Mouse (Mus musculus): ENCODE results near the gene Ak5. TPM values are rescaled to one million over a fixed set of nuclear protein-coding genes. Genes with fewer than 3 reads are reported as not detected.

Ak5 gene
- polyA plus RNA-seq, 1 experiment: 3.3 TPM

DNA sequence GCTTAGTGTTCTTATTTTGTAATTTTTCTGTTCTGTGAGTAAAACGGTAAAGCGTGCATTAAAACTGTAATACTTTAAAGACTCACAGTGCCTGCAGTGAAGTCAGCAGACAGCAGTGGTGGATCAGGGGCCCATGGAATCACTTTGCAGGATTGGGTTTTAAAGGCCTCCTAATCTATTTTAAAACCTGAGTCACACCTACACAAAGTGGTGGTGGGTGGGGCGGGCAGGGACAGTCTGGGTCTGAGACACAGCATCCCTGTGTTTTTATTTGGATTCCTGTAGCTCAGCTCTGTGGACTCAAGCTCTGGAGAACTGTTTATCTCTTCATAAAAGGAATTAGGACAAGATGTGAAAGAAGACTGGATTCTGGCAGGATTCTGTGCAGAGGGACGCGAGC is 125.9 kb downstream of the Ak5 start:
- no peak for DNase-seq
- no peak for TF ChIP-seq POLR2A (IDR thresholded peaks at IDR 0.05; ENCODE audit: low read depth, low read length)
- no peak for TF ChIP-seq CTCF (conservative IDR thresholded peaks at IDR 0.05; ENCODE audit: insufficient read depth, insufficient read length, low read depth, low read length)
- H3K27ac ChIP-seq (ENCODE audit: insufficient read depth, low read depth, low read length): no peak overlapping the region
- H3K27me3 ChIP-seq (replicated peaks; ENCODE audit: control insufficient read depth, insufficient read depth, low read length): no peaks in the 10 kb centered on the region
- H3K36me3 ChIP-seq (ENCODE audit: control insufficient read depth, insufficient read depth, low read length): no peaks in the 10 kb centered on the region
- H3K4me1 ChIP-seq (ENCODE audit: control insufficient read depth, insufficient read depth, low read length): no peaks in the 10 kb centered on the region
- 67% methylated on average over 5 of the region's 5 CpGs for WGBS
- H3K4me3 ChIP-seq (ENCODE audit: insufficient read depth, low read depth, low read length): no peak overlapping the region

DNA sequence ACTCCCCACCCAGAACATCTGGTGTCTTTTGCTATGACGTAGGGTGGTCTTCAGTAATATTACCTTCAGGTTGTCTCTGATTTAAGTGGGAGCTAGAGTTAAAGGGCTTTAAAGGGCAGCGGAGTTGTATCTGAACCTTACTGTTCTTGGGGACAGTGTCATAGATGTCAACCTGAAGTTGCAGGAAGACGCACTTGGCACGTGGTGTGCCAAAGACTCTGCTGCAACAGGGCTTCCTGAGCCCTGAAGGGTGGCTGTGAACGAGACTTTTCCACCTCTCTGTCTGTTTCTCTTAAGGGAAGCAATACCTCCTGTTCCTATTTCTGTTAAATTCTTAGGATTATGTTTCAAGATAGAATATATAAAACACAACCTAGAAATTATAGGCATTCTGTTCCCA is 137.8 kb downstream of the Ak5 start:
- Histone ChIP-seq H3K36me3 (ENCODE audit: control insufficient read depth, insufficient read depth, low read length) (no peaks in the 10 kb centered on the region), H3K27ac (ENCODE audit: insufficient read depth, low read depth, low read length) (no peak overlapping the region), H3K4me1 (ENCODE audit: control insufficient read depth, insufficient read depth, low read length) (no peaks in the 10 kb centered on the region), H3K4me3 (ENCODE audit: insufficient read depth, low read depth, low read length) (no peak overlapping the region), H3K27me3 (replicated peaks; ENCODE audit: control insufficient read depth, insufficient read depth, low read length) (no peaks in the 10 kb centered on the region)
- DNase-seq: no peak
- no peak for TF ChIP-seq CTCF (conservative IDR thresholded peaks at IDR 0.05; ENCODE audit: insufficient read depth, insufficient read length, low read depth, low read length)
- no peak for TF ChIP-seq POLR2A (IDR thresholded peaks at IDR 0.05; ENCODE audit: low read depth, low read length)
- 73% methylated on average over 5 of the region's 5 CpGs for WGBS

DNA sequence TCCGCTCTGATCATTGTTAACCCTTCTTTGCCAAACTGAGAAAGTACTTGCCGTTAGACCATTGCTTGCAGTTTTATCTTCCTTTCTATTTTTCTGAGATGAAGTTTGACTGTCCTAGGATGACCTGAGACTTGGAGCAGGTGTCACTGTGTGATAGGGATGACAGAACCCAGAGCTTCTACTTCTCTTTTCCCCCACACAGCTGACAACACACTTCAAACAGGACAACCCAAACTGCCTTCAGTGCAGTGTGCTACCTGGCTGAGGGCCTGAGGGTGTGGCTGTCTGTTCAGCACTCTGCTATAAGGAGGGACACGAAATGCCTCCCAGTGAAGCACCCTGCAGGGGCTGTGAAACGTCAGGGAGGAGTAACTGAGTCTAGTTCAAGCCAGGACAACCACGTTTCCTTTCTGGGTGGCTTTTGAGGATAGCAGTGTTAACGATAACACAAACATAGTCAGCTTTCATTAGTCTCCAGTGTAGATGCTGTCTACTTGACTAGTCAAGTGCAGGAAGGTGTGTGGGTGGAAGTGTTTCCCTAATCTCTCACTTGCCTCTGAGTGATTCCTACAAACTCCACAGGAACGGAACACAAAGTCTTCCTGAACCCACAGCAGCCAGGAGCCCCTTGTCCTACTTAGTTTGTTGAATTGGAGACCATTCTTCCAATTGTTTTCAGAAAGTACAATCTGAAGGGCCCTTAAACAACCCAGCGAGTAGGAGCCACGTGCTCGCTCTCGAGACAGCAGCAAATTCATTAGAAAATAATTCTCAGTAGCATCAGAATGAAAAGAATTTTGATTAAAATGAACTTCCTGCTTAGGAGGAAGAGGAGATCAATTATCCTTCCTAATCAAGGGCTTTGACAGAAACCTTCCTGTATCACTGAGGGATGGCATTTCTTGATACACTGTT is 138.8 kb downstream of the Ak5 start:
- no peaks in the 10 kb centered on the region for H3K4me1 ChIP-seq (ENCODE audit: control insufficient read depth, insufficient read depth, low read length)
- H3K27ac ChIP-seq (ENCODE audit: insufficient read depth, low read depth, low read length): no peak overlapping the region
- no peak for DNase-seq
- TF ChIP-seq CTCF (conservative IDR thresholded peaks at IDR 0.05; ENCODE audit: insufficient read depth, insufficient read length, low read depth, low read length) (no peak), POLR2A (IDR thresholded peaks at IDR 0.05; ENCODE audit: low read depth, low read length) (no peak)
- no peaks in the 10 kb centered on the region for H3K27me3 ChIP-seq (replicated peaks; ENCODE audit: control insufficient read depth, insufficient read depth, low read length)
- H3K36me3 ChIP-seq (ENCODE audit: control insufficient read depth, insufficient read depth, low read length): no peaks in the 10 kb centered on the region
- 44% methylated on average over 11 of the region's 11 CpGs for WGBS
- no peak overlapping the region for H3K4me3 ChIP-seq (ENCODE audit: insufficient read depth, low read depth, low read length)

DNA sequence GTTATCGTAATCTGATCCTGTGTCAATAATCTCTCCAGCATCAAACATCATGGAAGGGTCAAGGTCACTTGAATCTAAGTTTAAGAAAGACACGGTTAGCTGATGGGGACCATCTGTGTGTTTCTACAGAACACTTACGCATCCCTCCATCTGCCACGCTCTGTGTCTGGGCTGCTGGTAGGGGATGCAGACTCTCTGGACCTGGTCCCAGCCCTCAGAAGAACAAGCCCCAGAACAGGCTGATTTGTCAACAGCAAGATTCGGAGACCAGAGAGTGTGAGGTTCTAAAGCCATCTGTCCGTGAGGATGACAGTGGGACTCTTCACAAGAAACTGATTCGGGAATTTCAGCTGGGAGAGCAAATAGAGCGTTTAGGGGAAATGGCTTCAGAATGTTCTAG is 141.4 kb downstream of the Ak5 start:
- WGBS: 78% methylated on average over 8 of the region's 8 CpGs
- no peak overlapping the region for H3K4me3 ChIP-seq (ENCODE audit: insufficient read depth, low read depth, low read length)
- no peak overlapping the region for H3K27ac ChIP-seq (ENCODE audit: insufficient read depth, low read depth, low read length)
- TF ChIP-seq POLR2A (IDR thresholded peaks at IDR 0.05; ENCODE audit: low read depth, low read length): no peak
- TF ChIP-seq CTCF (conservative IDR thresholded peaks at IDR 0.05; ENCODE audit: insufficient read depth, insufficient read length, low read depth, low read length): no peak
- DNase-seq: no peak
- no peaks in the 10 kb centered on the region for H3K36me3 ChIP-seq (ENCODE audit: control insufficient read depth, insufficient read depth, low read length)
- H3K4me1 ChIP-seq (ENCODE audit: control insufficient read depth, insufficient read depth, low read length): no peaks in the 10 kb centered on the region
- no peaks in the 10 kb centered on the region for H3K27me3 ChIP-seq (replicated peaks; ENCODE audit: control insufficient read depth, insufficient read depth, low read length)

DNA sequence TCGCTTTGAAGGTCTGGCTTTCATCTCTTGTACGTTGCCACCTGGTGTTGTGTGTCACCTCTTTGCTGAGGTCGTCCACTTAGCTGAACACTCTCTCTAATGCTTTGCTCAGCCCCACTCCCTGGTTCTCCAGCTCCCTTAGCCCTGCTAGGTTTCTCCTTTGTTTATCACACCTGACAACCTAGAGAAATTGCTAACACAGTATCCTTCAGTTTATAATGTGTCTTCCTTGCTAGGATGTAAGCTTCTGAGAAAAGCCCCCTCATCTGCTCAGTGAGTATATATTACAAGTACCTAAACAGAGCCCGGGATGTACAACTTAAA is 144.9 kb downstream of the Ak5 start:
- no peak overlapping the region for H3K4me3 ChIP-seq (ENCODE audit: insufficient read depth, low read depth, low read length)
- TF ChIP-seq POLR2A (IDR thresholded peaks at IDR 0.05; ENCODE audit: low read depth, low read length) (no peak), CTCF (conservative IDR thresholded peaks at IDR 0.05; ENCODE audit: insufficient read depth, insufficient read length, low read depth, low read length) (no peak)
- 45% methylated on average over 4 of the region's 4 CpGs for WGBS
- H3K27ac ChIP-seq (ENCODE audit: insufficient read depth, low read depth, low read length): no peak overlapping the region
- no peak for DNase-seq
- no peaks in the 10 kb centered on the region for H3K36me3 ChIP-seq (ENCODE audit: control insufficient read depth, insufficient read depth, low read length)
- H3K4me1 ChIP-seq (ENCODE audit: control insufficient read depth, insufficient read depth, low read length): no peaks in the 10 kb centered on the region
- no peaks in the 10 kb centered on the region for H3K27me3 ChIP-seq (replicated peaks; ENCODE audit: control insufficient read depth, insufficient read depth, low read length)

DNA sequence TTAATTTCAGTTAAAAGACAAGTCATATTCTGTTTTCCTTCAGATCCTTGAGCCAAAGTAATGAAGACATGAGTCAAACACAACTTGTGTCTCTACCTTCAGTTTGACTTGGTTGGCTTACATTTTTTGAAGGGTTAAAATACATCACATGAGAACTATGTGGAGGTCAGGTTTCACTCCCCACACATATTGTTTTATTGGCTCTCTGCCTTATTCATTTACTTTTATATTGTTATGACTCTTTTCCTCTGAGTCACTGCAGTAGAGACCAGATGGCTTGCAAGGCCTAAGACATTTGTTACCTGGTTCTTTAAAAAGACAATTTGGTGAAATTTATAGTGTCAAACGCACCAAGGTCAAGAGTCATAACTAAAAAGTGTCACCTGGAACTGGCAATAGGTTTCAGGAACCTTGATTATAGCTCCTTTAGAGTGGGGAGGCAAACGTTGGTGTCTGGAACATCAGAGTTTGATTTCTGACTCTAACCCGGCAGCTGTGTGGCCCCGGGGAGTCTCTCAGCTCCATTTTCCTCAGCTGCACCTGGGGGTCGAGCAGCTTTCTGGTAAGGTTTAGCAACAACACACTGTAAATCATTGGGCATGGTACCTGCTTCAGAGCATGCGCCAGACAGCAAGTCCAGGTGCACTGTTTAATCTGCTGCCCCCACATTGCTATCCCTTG is 145.4 kb downstream of the Ak5 start:
- no peak for DNase-seq
- WGBS: 33% methylated on average over 6 of the region's 6 CpGs

GRCm38 (mm10) chr3:152521054-152521453 is 147.1 kb downstream of the Ak5 start:
- H3K27me3 ChIP-seq (replicated peaks; ENCODE audit: control insufficient read depth, insufficient read depth, low read length): no peaks in the 10 kb centered on the region
- no peaks in the 10 kb centered on the region for H3K36me3 ChIP-seq (ENCODE audit: control insufficient read depth, insufficient read depth, low read length)
- H3K27ac ChIP-seq (ENCODE audit: insufficient read depth, low read depth, low read length): no peak overlapping the region
- DNase-seq: no peak
- no peak overlapping the region for H3K4me3 ChIP-seq (ENCODE audit: insufficient read depth, low read depth, low read length)
- TF ChIP-seq POLR2A (IDR thresholded peaks at IDR 0.05; ENCODE audit: low read depth, low read length): no peak
- TF ChIP-seq CTCF (conservative IDR thresholded peaks at IDR 0.05; ENCODE audit: insufficient read depth, insufficient read length, low read depth, low read length): no peak
- no peaks in the 10 kb centered on the region for H3K4me1 ChIP-seq (ENCODE audit: control insufficient read depth, insufficient read depth, low read length)
- WGBS: 81% methylated on average over 7 of the region's 7 CpGs

More for the DNA sequence above, 145.4 kb downstream of the Ak5 start:
- no peak overlapping the region for H3K4me3 ChIP-seq (ENCODE audit: insufficient read depth, low read depth, low read length)
- no peaks in the 10 kb centered on the region for H3K27me3 ChIP-seq (replicated peaks; ENCODE audit: control insufficient read depth, insufficient read depth, low read length)
- TF ChIP-seq CTCF (conservative IDR thresholded peaks at IDR 0.05; ENCODE audit: insufficient read depth, insufficient read length, low read depth, low read length) (no peak), POLR2A (IDR thresholded peaks at IDR 0.05; ENCODE audit: low read depth, low read length) (no peak)
- H3K36me3 ChIP-seq (ENCODE audit: control insufficient read depth, insufficient read depth, low read length): no peaks in the 10 kb centered on the region
- H3K4me1 ChIP-seq (ENCODE audit: control insufficient read depth, insufficient read depth, low read length): no peaks in the 10 kb centered on the region
- H3K27ac ChIP-seq (ENCODE audit: insufficient read depth, low read depth, low read length): no peak overlapping the region
